Mouse (Mus musculus): Measurements from ENCODE around the gene Zfp282. TPM values are rescaled to one million over a fixed set of nuclear protein-coding genes. Genes with fewer than 3 reads are reported as not detected.

Gene Zfp282
- total RNA-seq, 2 experiments from 2014 or later, result 10.1 to 10.4 TPM

- no peak for DNase-seq
Measured at GRCm38 (mm10) chr6:47903587-47903986, 26.6 kb downstream of the Zfp282 start.

- DNase-seq, result no peak
Measured at GRCm38 (mm10) chr6:47904361-47904760, 27.4 kb downstream of the Zfp282 start.

- DNase-seq, result no peak
Measured at GRCm38 (mm10) chr6:47904917-47905695, 28.1 kb downstream of the Zfp282 start.

GRCm38 (mm10) chr6:47906326-47906725 lies 29.3 kb downstream of the Zfp282 start:
- DNase-seq, result no peak

GRCm38 (mm10) chr6:47909007-47909406 lies 32.0 kb downstream of the Zfp282 start:
- DNase-seq, result no peak

GRCm38 (mm10) chr6:47911650-47912049 lies 34.6 kb downstream of the Zfp282 start:
- DNase-seq, result no peak

GRCm38 (mm10) chr6:47912991-47913390 lies 36.0 kb downstream of the Zfp282 start:
- DNase-seq, result no peak

GRCm38 (mm10) chr6:47917051-47917450 lies 40.0 kb downstream of the Zfp282 start:
- DNase-seq, result no peak

GRCm38 (mm10) chr6:47918768-47919274 lies 41.8 kb downstream of the Zfp282 start:
- DNase-seq, result no peak

- DNase-seq, result no peak
Measured at GRCm38 (mm10) chr6:47919646-47920446, 42.8 kb downstream of the Zfp282 start.

- peak; percentile 85 for DNase-seq
Measured at GRCm38 (mm10) chr6:47920447-47921340, 43.7 kb downstream of the Zfp282 start, which contains the start of gene Zfp212. Gene Zfp212 (plus strand): TSS chr6:47920476.

- DNase-seq, result no peak
Measured at GRCm38 (mm10) chr6:47942461-47942860, 65.5 kb downstream of the Zfp282 start.

GRCm38 (mm10) chr6:47943021-47943691 lies 66.2 kb downstream of the Zfp282 start:
- DNase-seq, result peak; percentile 70

- DNase-seq, result no peak
Measured at GRCm38 (mm10) chr6:47943721-47944120, 66.7 kb downstream of the Zfp282 start.

- no peak for DNase-seq
Measured at GRCm38 (mm10) chr6:47947388-47947787, 70.4 kb downstream of the Zfp282 start.

- DNase-seq, result peak; percentile 95
Measured at GRCm38 (mm10) chr6:47953191-47953726, 76.3 kb downstream of the Zfp282 start, which contains the start of gene Zfp956. Gene Zfp956 (plus strand): TSS chr6:47953390.

GRCm38 (mm10) chr6:47954425-47954824 lies 77.4 kb downstream of the Zfp282 start:
- no peak for DNase-seq

- no peak for DNase-seq
Measured at GRCm38 (mm10) chr6:47957816-47958215, 80.8 kb downstream of the Zfp282 start.
